Mouse (Mus musculus): ENCODE data around the gene Tsc22d1.

The Tsc22d1 gene

DNA sequence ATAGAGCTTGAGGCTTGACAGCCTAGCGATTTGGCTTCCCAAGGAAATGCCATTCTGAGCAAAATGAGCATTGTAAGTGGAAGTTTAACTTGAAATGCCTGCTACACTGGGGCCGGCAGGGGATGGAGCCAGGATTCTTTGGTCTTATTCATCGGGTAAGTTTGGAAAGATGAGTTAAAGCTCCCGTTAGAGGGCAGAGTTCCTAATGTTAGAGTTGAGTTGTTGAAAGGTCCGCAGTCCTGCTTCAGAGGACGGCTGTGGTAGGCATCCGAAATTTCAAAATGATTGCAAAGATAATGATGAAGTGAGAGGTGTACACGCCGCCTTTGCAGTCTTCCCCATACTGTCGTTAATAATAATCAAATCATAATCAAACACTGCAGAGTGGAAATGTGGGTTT is 27.4 kb downstream of the Tsc22d1 start:
- DNase-seq (ENCODE audit: low read depth, low spot score) = peak; percentile 59

DNA sequence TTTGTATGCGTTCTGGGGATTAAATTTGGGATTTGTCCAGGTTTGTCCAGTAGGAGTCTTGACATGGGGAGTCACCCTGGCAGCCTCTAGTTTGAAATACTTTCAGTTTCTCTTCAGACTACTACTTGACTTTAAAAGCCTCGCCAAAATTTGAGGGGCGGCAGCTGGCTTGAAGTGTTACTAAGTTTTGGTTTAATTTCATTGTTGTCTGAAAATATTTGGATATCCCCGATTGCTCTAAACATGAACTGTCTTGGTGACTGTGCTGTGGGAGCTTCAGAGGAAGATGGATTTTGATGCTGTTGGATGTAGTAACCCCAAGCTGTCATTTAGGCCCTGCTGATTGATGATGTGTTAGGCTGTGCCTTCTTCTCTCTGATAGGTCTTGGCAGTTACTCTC is 34.2 kb downstream of the Tsc22d1 start:
- DNase-seq (ENCODE audit: low read depth, low spot score) = no peak

DNA sequence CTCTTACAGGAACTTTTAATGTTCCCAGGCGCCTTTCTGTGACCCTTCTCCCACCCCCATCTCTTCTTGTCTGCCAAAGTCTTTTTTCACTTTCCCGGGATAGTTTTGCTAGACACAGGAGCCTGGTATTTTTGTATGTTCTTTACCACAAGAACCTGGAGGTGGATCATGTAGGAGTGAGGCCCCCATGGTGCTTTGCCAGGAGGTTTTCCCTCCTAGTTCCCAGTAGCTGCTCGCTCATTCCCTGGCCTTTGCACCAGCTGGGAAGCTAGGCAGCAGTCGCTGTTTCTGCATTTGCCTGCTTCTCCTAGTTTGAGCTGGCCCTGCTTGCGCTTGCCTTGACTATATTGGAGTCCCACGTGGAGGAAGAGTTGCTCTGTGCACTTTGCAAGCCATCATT is 36.2 kb downstream of the Tsc22d1 start:
- peak; percentile 16 for DNase-seq (ENCODE audit: low read depth, low spot score)

DNA sequence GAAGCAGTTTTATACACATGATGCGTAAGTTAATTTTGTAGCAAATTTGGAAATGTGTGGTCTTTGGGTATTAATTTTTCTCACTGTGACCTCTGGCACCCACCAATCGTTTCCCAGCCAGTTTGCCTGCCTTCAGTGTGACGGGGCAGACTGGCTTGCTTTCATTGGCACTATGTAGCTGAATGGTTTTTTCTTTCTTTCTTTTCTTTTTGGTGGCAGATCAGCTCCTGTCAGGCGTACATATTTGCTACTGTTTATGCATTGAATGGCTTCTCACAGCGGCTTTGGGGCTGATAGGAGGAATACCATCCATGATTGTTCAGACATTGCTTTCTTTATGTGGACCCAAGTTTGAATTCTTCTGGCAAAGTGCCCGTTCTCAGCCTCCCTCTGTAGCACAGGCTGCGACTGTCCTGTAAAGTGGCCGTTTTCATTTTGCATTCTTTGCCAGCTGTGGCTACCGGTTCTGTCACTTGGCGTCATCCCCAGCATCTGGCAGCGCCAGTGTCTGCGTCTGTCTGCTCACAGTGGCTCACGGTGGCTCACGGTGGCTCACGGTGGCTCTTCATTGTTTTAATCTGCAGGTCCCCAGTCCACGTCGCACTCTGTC is 38.1 kb downstream of the Tsc22d1 start:
- DNase-seq (ENCODE audit: low read depth, low spot score) = no peak

DNA sequence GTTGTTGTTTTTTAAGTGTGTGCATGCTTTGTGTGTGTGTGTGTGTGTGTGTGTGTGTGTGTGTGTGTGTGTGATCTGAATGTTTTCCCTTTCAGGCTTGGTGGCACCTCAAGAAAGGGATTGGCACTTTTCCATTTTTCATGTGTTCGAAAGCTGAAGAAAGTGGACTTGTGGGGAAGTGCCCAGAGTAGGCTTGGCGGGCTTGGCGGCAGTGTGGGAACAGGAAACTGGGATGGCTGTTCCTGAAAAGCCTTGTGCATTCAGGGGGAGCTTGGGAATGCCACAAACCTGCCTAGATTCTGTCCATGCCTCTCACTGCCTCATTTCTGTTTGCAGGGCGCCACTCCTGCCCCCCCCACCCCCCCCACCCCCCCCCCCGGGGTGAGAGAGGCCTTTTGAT is 39.9 kb downstream of the Tsc22d1 start:
- DNase-seq (ENCODE audit: low read depth, low spot score) = no peak

DNA sequence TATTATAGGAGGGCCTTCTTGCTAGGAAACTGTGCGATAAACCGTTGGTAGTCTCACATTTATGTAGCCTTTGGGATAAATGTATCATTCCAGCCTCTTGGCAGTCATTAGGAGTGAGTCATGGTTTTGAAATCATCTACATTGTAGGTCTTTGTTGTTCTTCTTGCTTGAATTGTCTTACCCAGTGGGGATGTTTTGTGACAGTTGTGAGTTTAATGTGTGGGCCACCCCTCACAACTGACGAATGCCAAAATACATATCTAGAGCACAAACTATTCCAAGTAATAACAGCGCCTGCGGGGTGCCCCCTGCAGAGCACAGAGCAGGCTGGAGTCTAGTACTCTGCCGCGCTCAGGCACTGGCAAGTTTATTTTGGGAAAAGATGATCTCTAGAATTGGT is 40.4 kb downstream of the Tsc22d1 start:
- no peak for DNase-seq (ENCODE audit: low read depth, low spot score)

DNA sequence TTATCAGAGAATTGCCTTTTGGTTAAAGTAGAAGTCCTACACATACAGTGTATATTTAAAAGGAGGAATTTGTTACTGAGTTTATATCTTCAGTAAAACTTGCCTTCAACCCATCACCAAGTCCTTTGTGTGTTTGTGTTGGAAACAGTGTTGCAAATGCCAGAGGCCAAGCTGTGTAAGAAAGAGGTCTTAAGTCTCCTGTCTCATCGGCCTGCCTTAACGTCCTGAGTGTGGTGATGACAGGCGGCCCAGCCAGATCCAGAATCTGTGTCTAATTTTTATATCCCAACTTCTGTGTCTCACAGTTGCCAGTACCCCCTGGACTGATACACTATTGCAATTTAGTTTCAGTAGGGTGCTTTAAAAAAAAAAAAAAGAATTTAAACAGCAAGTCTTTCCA is 42.9 kb downstream of the Tsc22d1 start:
- DNase-seq (ENCODE audit: low read depth, low spot score) = no peak

DNA sequence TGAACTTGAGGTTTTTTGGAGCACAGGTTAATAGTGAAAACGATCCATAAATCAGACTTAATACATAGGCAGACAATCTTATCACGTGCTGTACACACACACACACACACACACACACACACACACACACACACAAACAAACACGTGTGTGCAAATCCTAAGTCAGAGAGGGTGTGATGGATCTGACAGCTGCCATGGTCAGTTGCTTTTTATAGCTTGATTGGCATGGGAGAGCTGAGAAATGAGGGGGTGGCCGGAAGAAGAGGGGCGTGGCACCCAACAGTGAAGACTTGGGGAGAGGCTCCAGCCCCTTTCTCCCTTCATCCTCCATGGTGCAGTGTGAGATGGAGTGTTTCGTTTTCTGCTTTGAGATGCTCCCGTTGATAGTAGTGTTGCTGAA is 45.4 kb downstream of the Tsc22d1 start:
- peak; percentile 46 for DNase-seq (ENCODE audit: low read depth, low spot score)

DNA sequence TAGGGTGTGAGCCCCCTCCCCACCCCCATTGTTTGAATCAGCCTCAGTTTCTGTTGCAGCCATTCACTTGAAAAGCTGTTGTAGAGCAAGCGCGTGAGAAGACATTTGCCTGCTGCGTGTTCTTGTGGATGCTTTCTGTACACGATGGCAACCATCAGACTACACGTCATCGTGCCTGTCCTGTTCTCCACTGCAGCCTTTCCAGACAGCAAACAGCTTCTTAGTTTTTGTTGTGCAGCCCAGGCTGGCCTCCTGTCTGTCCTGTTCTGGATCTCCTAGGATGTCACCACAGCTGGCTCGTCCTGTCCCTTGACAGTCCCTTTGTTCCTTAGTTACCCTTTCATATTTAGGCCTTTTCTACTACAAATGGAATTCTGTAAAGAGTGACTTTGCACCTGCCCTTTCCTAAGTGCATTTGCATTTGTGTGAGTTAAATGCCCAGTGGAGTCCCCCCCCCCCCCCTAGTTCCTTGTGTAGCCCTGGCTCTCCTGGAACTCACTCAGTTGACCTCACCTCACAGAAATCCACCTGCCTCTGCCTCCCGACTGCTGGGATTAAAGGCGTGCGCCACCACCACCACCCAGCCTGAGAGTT is 46.5 kb downstream of the Tsc22d1 start:
- peak; percentile 69 for DNase-seq (ENCODE audit: low read depth, low spot score)

DNA sequence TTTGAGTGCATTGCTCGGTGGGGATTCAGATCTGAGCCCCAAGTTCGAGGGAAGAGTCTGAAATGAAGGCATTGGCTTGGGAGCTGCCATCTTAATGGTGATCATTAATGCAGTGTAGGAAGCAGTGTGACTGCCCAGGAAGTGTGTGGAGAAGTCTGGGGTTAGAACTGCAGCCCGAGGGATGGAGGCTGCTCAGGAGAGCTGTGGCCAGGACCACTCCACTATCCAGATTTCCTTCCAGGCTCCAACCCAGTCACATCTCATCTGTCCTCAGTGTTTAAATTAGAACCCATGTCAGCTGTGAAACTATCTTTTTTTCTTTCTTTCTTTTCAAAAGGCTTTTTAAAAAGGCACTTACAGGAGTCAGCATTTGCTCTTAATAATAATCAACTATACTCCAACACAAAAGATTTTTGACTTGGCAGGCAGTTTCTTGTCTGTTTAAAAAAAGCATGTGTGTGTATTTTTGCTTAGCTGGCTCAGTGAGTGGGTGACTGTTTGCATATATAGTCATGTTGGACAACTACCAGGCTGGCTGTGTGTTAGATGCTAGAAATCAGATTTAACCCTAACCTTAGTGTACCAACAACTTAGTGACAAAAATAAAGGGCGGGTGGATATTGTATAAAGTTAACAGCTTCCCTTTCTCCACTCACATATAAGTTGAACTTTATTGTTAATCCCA is 48.8 kb downstream of the Tsc22d1 start:
- DNase-seq (ENCODE audit: low read depth, low spot score) = no peak

DNA sequence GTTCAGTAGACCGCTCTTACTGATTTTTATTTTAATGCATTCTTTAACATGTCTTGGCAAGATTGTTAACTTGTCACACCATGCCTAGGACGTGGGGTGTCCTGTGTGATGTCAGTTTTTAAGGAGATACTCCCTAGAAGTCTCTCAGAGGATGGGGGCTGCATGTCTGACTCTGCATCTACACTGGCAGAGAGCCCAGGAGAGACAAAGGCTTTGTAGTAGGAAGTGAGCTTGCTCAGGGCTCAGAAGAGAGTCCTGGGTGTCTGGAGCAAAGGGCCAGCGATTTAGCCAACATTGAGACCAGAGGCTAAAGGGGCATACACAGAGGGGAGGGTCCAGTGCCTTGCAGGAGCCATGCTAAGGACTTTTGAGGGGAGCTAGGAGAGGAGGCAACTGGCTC is 50.2 kb downstream of the Tsc22d1 start:
- DNase-seq (ENCODE audit: low read depth, low spot score) = no peak

DNA sequence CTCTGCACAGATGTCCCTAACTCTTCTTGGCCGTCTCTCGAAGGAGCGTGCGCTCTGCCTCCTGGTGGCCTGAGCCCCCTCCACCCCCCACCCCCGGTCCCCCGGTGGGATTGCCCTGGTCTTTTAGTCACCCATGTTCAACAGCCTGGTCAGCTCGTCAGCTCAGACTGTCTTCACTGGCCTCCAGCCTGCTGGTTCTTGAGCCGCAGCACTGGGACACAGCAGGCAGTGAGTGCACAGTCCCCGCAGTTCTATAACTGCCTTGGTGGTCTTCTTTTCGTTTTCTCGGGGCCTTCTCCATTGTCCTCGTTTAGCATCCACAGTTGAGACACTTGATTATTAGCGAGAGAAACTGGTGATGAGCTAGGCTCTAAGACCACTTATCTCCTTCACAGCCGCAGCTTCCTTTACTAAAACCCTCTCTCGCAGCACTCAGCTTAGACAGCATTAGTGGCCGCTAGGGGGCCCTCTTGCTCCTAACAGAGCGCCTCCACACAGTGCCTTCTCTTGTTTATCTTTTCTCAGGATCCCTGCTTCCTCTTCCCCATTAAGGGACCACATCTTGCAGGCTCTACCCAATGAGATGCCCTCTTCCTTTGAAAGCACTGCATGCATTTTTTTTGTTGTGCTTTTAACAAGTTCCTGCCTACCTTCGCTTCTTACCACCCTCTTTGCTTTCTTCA is 52.0 kb downstream of the Tsc22d1 start:
- peak; percentile 90 for DNase-seq (ENCODE audit: low read depth, low spot score)

DNA sequence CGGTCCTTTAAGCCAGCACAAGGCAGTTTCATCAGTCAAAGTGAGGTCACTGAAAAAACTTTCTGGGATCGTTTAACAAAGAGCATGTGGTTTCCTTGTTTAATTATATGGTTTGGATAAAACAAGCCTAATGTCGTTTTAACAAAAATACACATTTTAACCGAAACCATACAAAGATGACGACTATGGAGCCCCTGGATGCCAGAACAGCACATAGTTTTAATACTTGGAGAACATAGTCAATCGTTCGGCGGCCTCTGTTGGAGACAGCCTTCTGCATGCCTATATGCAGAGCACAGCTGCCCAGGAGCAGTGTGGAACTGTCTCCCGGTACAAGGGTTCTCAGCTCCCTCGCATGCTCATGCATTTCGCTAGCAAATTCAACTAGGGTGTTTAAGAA is 53.2 kb downstream of the Tsc22d1 start:
- DNase-seq (ENCODE audit: low read depth, low spot score) = no peak

DNA sequence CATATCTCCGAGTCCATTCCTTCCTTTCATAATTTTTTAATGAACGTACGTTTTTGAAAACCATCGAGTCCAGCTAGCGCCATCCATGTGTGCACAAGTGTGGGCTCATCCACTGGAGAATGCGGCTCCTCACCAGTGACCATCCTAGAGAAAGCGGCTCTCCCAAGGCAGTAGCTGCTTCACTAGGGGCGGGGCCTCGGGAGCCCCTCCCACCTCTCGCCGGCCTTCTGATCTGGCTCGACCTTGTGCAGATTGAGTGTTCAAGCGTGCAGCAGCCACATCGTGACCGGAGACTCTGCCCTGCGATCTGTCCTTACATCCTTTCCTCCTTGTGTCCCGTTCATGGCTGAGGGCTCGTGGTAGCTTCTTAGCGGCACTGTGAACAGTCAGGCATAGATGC is 56.5 kb downstream of the Tsc22d1 start:
- peak; percentile 83 for DNase-seq (ENCODE audit: low read depth, low spot score)

DNA sequence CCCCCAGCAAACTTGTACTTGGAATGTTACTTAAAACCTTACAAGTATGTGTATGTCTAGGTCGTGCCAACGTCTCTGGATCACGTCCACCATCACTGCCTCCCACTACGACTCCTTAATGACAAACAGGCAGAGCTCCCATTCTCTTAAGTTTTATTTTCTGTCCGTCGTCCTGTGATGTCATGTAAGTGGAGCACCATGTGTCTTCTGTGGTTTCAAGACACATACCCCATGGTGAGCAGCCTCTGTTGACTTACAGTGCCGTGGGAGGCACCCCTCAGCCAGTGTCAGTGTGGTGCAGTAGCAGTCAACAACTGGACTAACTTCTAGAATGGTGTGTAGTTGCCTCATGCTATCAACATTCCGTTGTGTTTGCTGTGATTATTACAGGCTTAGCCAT is 57.7 kb downstream of the Tsc22d1 start:
- DNase-seq (ENCODE audit: low read depth, low spot score) = no peak

DNA sequence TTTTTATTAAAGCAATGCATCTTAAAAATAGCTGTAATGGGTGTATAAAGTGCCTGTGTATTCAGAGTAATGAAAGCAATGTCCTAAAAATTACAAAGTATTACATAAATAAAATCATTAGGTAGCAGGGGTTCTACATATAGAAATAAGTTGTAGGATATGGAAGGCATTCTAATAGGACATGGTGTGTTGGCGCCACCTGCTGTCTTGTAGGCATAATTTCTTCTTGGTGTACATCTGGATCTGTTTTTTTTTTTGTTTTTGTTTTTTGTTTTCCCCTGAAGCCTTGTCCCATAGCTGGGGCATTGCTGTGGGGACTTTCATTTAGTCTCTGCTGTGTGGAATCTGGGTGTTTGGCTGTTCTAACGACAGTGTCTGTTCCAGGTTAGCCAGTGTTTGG is 58.6 kb downstream of the Tsc22d1 start:
- peak; percentile 79 for DNase-seq (ENCODE audit: low read depth, low spot score)

DNA sequence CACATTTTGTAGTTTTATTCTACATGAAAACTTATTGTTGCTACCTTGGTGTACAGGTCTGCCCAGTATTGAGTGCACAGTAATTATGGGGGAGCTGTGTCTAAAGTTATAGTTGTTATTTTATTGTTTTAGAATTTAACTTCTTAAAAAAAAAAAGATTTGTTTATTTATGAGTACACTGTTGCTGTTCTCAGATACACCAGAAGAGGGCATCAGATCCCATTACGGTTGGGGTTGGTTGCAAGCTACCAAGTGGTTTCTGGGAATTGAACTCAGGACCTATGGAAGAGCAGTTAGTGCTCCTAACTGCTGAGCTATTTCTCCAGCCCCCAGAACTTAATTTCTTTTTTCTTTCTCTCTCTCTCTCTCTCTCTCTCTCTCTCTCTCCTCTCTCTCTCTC is 59.4 kb downstream of the Tsc22d1 start:
- peak; percentile 70 for DNase-seq (ENCODE audit: low read depth, low spot score)

DNA sequence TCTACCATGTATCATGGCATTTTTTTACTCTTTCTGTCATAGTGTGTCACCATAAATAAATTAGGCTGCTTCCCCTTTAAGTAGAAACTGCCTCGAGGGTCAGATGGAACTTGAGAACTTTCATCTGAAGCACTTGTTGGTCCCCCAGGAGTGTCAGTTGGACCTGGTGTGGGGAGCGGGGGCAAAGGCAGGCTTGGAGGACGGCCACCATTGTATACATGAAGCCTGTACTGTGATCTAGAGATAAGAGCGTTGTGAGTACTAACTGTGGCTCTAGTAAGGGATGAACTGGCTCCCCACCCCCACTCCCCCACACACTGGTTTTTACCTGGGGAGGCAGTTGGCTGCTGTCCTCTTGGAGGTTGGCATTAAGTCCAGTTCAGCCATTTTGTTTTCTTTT is 62.0 kb downstream of the Tsc22d1 start:
- DNase-seq (ENCODE audit: low read depth, low spot score) = no peak

DNA sequence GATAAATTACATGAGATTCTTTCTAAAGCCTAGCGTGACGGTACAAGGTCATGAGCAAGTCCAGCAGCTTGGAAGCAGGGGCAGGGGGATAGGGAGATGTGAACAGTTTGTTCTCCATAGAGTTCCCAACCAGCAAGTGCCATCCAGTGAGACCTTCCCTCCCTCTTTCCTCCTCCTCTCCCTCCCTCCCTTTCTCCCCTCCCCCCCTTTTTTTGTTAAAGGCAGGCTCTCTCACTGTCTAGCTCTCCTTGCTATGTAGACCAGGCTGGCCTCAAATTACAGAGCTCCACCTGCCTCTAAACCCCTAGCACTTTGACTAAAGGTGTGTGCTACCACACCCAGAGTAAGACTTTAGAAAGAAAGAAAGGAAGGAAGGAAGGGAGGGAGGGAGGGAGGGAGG is 63.3 kb downstream of the Tsc22d1 start:
- DNase-seq (ENCODE audit: low read depth, low spot score) = peak; percentile 73

DNA sequence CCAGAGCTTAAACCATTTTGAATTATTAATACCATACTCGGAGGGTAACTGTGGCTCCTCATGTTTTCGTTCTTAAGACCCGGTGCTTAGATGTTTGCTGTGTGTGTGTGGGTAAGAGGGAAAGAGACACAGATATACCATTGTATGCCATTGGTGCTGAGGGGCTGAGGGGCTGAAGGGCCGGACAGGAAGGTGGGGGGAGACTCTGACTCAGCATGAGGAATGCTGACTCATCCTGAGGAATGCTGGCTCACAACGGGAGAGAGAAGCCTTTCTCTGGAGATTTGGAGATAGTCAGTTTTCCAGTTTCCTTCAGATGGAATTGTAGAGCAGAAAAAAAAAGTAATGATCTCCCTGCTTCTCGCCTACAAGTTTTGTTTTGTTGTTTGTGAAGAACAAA is 63.9 kb downstream of the Tsc22d1 start:
- peak; percentile 85 for DNase-seq (ENCODE audit: low read depth, low spot score)

DNA sequence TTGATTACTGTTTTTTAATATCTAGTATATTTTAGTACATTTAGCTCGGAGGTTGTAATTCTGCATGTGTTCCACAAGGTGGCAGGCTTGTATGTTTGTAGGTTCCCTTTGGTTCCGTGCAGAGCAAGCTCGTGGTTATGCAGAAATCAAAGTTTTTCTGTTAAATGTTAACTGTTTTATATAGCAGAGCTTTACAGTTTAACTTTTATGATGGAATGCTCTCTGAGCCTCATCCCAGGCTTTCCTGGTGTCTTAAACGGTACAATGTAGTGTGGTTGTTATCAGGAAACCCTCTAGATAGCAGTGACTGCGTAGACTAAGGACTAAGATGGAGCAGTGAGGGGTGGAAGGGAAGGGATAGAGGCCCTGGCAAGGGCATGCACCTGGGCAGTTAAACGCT is 65.1 kb downstream of the Tsc22d1 start:
- DNase-seq (ENCODE audit: low read depth, low spot score) = peak; percentile 70

DNA sequence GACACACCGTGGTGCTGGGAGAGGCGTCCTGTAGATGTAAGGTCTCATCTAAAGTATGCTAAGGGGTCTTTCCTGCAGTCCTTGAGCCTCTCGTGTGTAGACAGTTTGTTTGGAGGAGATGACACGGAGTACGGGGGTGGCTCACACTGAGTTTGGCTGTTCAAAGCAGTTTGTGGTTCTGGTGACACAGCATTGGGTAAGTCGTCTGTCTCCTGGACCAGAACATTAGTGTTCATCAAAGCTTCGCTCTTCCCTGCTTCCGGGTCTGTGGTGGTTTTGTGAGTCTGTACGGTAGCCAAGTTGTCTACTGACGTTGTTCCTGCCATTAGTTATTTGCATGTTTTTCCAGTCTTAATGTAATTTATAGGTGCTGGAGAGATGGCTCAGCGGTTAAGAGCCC is 65.7 kb downstream of the Tsc22d1 start:
- no peak for DNase-seq (ENCODE audit: low read depth, low spot score)

DNA sequence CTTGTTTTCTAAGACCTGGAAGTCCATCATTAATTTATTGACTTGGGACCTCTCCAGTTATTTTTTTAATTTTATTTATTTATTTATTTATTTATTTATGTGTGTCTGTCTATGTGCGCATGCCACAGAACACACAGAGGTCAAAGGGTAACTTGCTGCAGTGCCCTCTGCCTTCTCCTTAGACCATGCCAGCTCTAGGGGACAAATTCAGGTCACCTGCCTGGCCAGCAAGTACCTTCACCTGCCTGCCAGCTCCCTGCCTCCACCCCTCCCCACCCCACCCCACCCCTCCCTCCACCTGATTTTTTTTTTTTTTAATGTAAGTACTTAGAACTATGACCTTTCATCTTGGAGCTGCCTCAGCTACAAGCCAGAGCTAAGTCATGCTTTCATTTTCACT is 68.9 kb downstream of the Tsc22d1 start:
- DNase-seq (ENCODE audit: low read depth, low spot score) = no peak
